Mouse (Mus musculus) stomach, postnatal 0 days (tissue): ENCODE measurements around the gene Prss33.

Source experiments
- CTCF ChIP-seq: IDR thresholded peaks from 2 replicates; pipeline ENCODE4 v1.5.1; 2016; ENCODE audit warnings: antibody characterized with exemption, low read depth, mild to moderate bottlenecking, moderate library complexity
- EP300 ChIP-seq: optimal IDR thresholded peaks from 2 replicates; pipeline ENCODE3; 2016; ENCODE audit warnings: antibody characterized with exemption

DNA sequence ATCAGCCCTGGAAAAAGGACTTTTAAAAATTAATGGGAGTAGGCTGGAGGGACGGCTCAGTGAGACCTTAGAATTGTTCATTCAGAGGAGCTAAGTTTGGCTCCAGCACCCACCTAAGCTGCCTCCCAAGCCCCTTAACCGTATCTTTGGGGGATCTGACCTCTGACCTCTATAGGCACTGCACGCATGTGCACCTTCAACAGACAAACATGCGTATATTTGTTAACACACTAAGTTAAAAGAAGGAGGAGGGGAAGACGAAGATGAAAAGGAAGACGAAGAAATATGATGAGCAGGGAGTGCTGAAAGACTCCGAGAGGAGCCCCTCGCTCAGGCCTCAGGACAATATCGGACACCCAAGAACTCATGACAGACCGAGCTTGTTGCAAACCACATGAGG lies 34.2 kb downstream of the Prss33 start:
- no peak for TF ChIP-seq EP300
- TF ChIP-seq CTCF = no peak
